Mouse (Mus musculus) lung, embryonic 14.5 days (tissue): ENCODE measurements around the gene Gm12117. TPM values are rescaled to one million over a fixed set of nuclear protein-coding genes. Genes with fewer than 3 reads are reported as not detected.

Source experiments
- ATAC-seq: fragments of 200-750 bp; cut with Nextera tagmentation; 2 replicates; pipeline ENCODE4 v1.8.0; 2017; ENCODE audit warnings: mild to moderate bottlenecking, moderate TSS enrichment, moderate library complexity; ENCODE audit not compliant: insufficient read depth
- DNase-seq: peaks from one replicate; pipeline ENCODE4 v3.0.0-alpha.2; 2015
- H3K27ac ChIP-seq: fragments of 300-500 bp; sonication (generic); 2 replicates; pipeline ENCODE4 v1.5.1; 2014; ENCODE audit warnings: low read depth, mild to moderate bottlenecking, moderate library complexity
- H3K27me3 ChIP-seq: fragments of 300-500 bp; sonication (generic); 2 replicates; pipeline ENCODE4 v1.6.1; 2014; ENCODE audit warnings: low read length, control low read depth; ENCODE audit not compliant: insufficient read depth
- H3K36me3 ChIP-seq: fragments of 300-500 bp; sonication (generic); 2 replicates; pipeline ENCODE4 v1.6.1; 2014; ENCODE audit warnings: control low read depth; ENCODE audit not compliant: insufficient read depth
- H3K4me1 ChIP-seq: fragments of 300-500 bp; sonication (generic); 2 replicates; pipeline ENCODE4 v1.6.1; 2014; ENCODE audit warnings: antibody characterized with exemption, control low read depth; ENCODE audit not compliant: insufficient read depth
- H3K4me2 ChIP-seq: fragments of 300-500 bp; sonication (generic); 2 replicates; pipeline ENCODE4 v1.6.1; 2014; ENCODE audit warnings: mild to moderate bottlenecking
- H3K4me3 ChIP-seq: fragments of 300-500 bp; sonication (generic); 2 replicates; pipeline ENCODE4 v1.5.1; 2014; ENCODE audit warnings: low read depth, low read length
- H3K9ac ChIP-seq: fragments of 300-500 bp; sonication (generic); 2 replicates; pipeline ENCODE4 v1.6.1; 2014
- H3K9me3 ChIP-seq: fragments of 300-500 bp; sonication (generic); 2 replicates; pipeline ENCODE4 v1.6.1; 2016; ENCODE audit warnings: low read depth, low read length, control low read depth
- CTCF ChIP-seq: IDR thresholded peaks from 2 replicates; pipeline ENCODE4 v1.5.1; 2016; ENCODE audit warnings: antibody characterized with exemption, low read depth
- WGBS: fragments of 180-500 bp; shearing (Covaris S2); extraction: QIAGEN DNeasy Blood & Tissue Kit; methylation state at CpG from one replicate; pipeline ENCODE4 v1.1.7; 2014; 5-methylcytosine and 5-hydroxymethylcytosine counted together
- polyA plus RNA-seq: library from polyadenylated mRNA; unstranded; fragments of >200 nt; fragmentation: Nextera tagmentation; extraction: Ambion mirVana; gene quantifications from 2 replicates; pipeline ENCODE4 v1.2.1, GENCODE M21; 2014

Gm12117 gene
- polyA plus RNA-seq, 1 experiment from 2014 or later = not detected

- H3K9me3 ChIP-seq = no peaks in the 10 kb centered on the region
- H3K36me3 ChIP-seq = no peaks in the 10 kb centered on the region
- H3K4me1 ChIP-seq = no peaks in the 10 kb centered on the region
- H3K27ac ChIP-seq = no peak overlapping the region
- 65% methylated on average over 8 of the region's 8 CpGs for WGBS
- DNase-seq (no peak), ATAC-seq (no peak)
- no peak overlapping the region for H3K4me3 ChIP-seq
- H3K4me2 ChIP-seq = no peak overlapping the region
- H3K9ac ChIP-seq = no peak overlapping the region
- no peak for TF ChIP-seq CTCF
- H3K27me3 ChIP-seq = no peaks in the 10 kb centered on the region
Measured at GRCm38 (mm10) chr11:33226516-33226915, 50.0 kb downstream of the Gm12117 start.

Other genes with a start within 250 kb of the Gm12117 start
- gene Fgf18, start 129.3 kb downstream of the Gm12117 start, polyA plus RNA-seq = 10.8 and 10.9 TPM in 2 replicates
- gene Npm1, start 113.5 kb downstream of the Gm12117 start, polyA plus RNA-seq = 1,275 and 1,313 TPM in 2 replicates
- not detected in 2 replicates for gene Tlx3, start 73.1 kb downstream of the Gm12117 start, polyA plus RNA-seq
- 6.5 and 6.9 TPM in 2 replicates for gene Ranbp17, start 237.0 kb upstream of the Gm12117 start, polyA plus RNA-seq